Mouse (Mus musculus) liver, embryonic 14.5 days (tissue): ENCODE measurements around the gene Fgfr2.
A peak's percentile ranks its signal among the peaks of the same experiment; 100 is the strongest.

Experiments used
- CTCF ChIP-seq: IDR thresholded peaks from 2 replicates; pipeline ENCODE4 v1.5.1; 2016; ENCODE audit warnings: antibody characterized with exemption, low read depth, control low read depth
- EP300 ChIP-seq: IDR thresholded peaks from 2 replicates; pipeline ENCODE4 v1.6.1; 2016; ENCODE audit warnings: antibody characterized with exemption, low read depth

DNA sequence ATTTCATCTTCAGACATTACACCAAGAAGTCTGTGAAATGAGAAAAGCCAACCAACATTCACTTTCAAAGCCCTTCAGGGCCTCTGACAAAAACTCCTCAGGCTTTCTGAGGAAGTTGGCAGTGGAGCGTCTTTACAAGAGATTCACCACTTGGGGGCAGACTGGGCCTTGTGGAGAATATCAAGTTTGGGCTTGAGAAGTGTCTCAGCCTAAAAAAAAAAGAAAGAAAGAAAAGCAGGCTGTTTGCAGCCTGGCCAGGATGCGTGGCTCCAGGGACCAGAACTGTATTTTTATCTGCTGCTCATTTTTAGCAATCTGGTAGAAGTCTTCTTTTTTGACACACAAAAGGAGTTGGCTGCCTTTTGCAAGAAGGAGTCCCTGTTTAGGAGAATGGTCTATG lies 1223.8 kb downstream of the Fgfr2 start:
- TF ChIP-seq CTCF (peak; percentile 23; the same call in 1 of the 2 replicates), EP300 (no peak)
